Mouse (Mus musculus): Measurements from ENCODE around the gene Adora3.

GRCm38 (mm10) chr3:105857513-105857912 is 13.1 kb upstream of the Adora3 start:
- TF ChIP-seq CTCF (IDR thresholded peaks at IDR 0.05) (no peak), EP300 (IDR thresholded peaks at IDR 0.05; ENCODE audit: insufficient read depth, low read depth, low read length) (no peak)

All from heart, adult 2 months (tissue).